Mouse (Mus musculus) bone marrow macrophage, adult 2 months (primary cell): ENCODE measurements at regions not wholly inside any gene's neighbourhood (a gene's known extent, or its start where the extent isn't known, plus 50 kb on each side); places are given as distances from the start of the nearest gene placed in this dataset.

ENCODE experiments used
- CTCF ChIP-seq: IDR thresholded peaks from 2 replicates; pipeline ENCODE4 v1.5.1; 2012; ENCODE audit warnings: low read depth, mild to moderate bottlenecking, low read length, moderate library complexity
- POLR2A ChIP-seq: IDR thresholded peaks from 2 replicates; pipeline ENCODE4 v1.6.1; 2012; ENCODE audit warnings: mild to moderate bottlenecking, low read depth, low read length, borderline replicate concordance

DNA sequence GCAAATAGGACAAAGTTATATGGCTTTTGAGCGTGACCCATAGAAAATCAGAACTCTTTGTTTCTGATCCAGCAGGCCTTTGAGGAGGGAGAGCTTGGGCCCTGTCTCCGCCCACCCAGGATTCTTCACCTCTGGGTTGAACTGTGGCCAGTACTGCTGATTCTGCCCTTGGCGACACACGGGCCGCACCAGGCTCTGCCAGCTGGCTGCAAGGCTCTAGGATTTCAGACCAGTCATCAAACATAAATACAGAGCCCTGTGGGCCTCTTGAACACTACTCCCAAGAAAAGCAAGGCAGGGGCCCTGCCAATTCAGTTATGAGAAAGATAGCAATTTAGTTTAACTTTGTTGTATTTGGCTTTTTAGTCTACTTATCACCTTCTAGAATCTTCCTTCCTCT, 103.4 kb upstream of the Trpm1 start:
- no peak for TF ChIP-seq CTCF
- no peak for TF ChIP-seq POLR2A
